Mouse (Mus musculus) heart, embryonic 11.5 days (tissue): ENCODE measurements around the gene Epb41l2. TPM values are rescaled to one million over a fixed set of nuclear protein-coding genes. Genes with fewer than 3 reads are reported as not detected.

Experiments used
- ATAC-seq: fragments of 200-750 bp; cut with Nextera tagmentation; replicated peaks from 2 replicates; pipeline ENCODE4 v1.8.0; 2017; ENCODE audit warnings: moderate library complexity; ENCODE audit not compliant: insufficient number of reproducible peaks, low FRiP score, low TSS enrichment
- H3K27ac ChIP-seq: fragments of 300-500 bp; sonication (generic); 2 replicates; pipeline ENCODE4 v1.5.1; 2014; ENCODE audit warnings: mild to moderate bottlenecking, low read depth, low read length
- H3K27me3 ChIP-seq: fragments of 300-500 bp; sonication (generic); 2 replicates; pipeline ENCODE4 v1.6.1; 2014; ENCODE audit warnings: mild to moderate bottlenecking, low read length, mixed read lengths; ENCODE audit not compliant: control insufficient read depth, insufficient read depth
- H3K36me3 ChIP-seq: fragments of 300-500 bp; sonication (generic); 2 replicates; pipeline ENCODE4 v1.6.1; 2014; ENCODE audit warnings: mild to moderate bottlenecking, low read length, moderate library complexity, mixed read lengths; ENCODE audit not compliant: control insufficient read depth, insufficient read depth
- H3K4me1 ChIP-seq: fragments of 300-500 bp; sonication (generic); 2 replicates; pipeline ENCODE4 v1.6.1; 2014; ENCODE audit warnings: low read length; ENCODE audit not compliant: control insufficient read depth, insufficient read depth
- H3K4me2 ChIP-seq: fragments of 300-500 bp; sonication (generic); 2 replicates; pipeline ENCODE4 v1.6.1; 2014; ENCODE audit warnings: mild to moderate bottlenecking, moderate library complexity
- H3K4me3 ChIP-seq: fragments of 300-500 bp; sonication (generic); 2 replicates; pipeline ENCODE4 v1.5.1; 2014; ENCODE audit warnings: low read depth, low read length
- H3K9ac ChIP-seq: fragments of 300-500 bp; sonication (generic); 2 replicates; pipeline ENCODE4 v1.6.1; 2014; ENCODE audit warnings: mild to moderate bottlenecking, low read depth, low read length, moderate library complexity
- H3K9me3 ChIP-seq: fragments of 300-500 bp; sonication (generic); replicated peaks from 2 replicates; pipeline ENCODE4 v1.6.1; 2016; ENCODE audit warnings: low read length; ENCODE audit not compliant: control insufficient read depth
- WGBS: fragments of 180-500 bp; shearing (Covaris S2); extraction: QIAGEN DNeasy Blood & Tissue Kit; methylation state at CpG from one replicate; pipeline ENCODE4 v1.1.7; 2014; ENCODE audit not compliant: insufficient replicate concordance; 5-methylcytosine and 5-hydroxymethylcytosine counted together
- polyA plus RNA-seq: library from polyadenylated mRNA; unstranded; fragments of >200 nt; fragmentation: Nextera tagmentation; extraction: Ambion mirVana; gene quantifications from 2 replicates; pipeline ENCODE4 v1.2.1, GENCODE M21; 2014

The Epb41l2 gene
- polyA plus RNA-seq, 1 experiment from 2014 or later, result 51.5 TPM

- H3K9ac ChIP-seq, result no peak overlapping the region
- no peak overlapping the region for H3K27ac ChIP-seq
- peak overlapping the region; percentile 12; the same call in 1 of the 2 replicates for H3K4me2 ChIP-seq
- H3K4me1 ChIP-seq, result no peaks in the 10 kb centered on the region; the same call in 1 of the 2 replicates
- no peaks in the 10 kb centered on the region for H3K9me3 ChIP-seq
- no peak for ATAC-seq
- 52% methylated on average over 4 of the region's 4 CpGs for WGBS
- no peaks in the 10 kb centered on the region for H3K36me3 ChIP-seq
- H3K4me3 ChIP-seq, result no peak overlapping the region
- no peaks in the 10 kb centered on the region for H3K27me3 ChIP-seq
Observed at GRCm38 (mm10) chr10:25539146-25539770, 179.7 kb downstream of the Epb41l2 start.

DNA sequence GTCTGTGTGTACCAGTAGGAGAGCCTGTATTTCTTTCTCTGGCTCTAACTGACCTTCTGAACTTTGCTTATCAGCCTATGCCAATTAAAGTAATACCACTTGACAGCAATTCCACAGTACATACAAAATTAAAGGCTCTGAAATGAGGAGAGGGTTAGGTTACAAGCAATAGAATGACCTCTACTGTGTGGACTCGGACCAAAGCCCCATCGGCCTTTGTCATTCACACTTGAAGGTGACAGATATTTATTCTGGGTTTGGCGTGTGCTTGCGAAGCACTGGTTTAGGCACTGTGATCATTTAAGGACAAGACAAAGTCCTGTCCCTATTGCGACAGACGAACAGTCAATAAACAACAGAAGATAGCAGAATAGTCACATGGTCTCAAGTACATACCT is 180.2 kb downstream of the Epb41l2 start:
- H3K36me3 ChIP-seq, result no peaks in the 10 kb centered on the region
- H3K9me3 ChIP-seq, result no peaks in the 10 kb centered on the region
- H3K27me3 ChIP-seq, result no peaks in the 10 kb centered on the region
- H3K27ac ChIP-seq, result no peak overlapping the region
- H3K4me3 ChIP-seq, result no peak overlapping the region
- H3K9ac ChIP-seq, result no peak overlapping the region
- ATAC-seq, result no peak
- H3K4me2 ChIP-seq, result peak overlapping the region; percentile 12; the same call in 1 of the 2 replicates
- H3K4me1 ChIP-seq, result no peaks in the 10 kb centered on the region; the same call in 1 of the 2 replicates
- WGBS, result 44% methylated on average over 6 of the region's 6 CpGs

GRCm38 (mm10) chr10:25541097-25541496 is 181.5 kb downstream of the Epb41l2 start:
- ATAC-seq, result no peak
- H3K27ac ChIP-seq, result no peak overlapping the region
- WGBS, result 81% methylated on average over 3 of the region's 3 CpGs

DNA sequence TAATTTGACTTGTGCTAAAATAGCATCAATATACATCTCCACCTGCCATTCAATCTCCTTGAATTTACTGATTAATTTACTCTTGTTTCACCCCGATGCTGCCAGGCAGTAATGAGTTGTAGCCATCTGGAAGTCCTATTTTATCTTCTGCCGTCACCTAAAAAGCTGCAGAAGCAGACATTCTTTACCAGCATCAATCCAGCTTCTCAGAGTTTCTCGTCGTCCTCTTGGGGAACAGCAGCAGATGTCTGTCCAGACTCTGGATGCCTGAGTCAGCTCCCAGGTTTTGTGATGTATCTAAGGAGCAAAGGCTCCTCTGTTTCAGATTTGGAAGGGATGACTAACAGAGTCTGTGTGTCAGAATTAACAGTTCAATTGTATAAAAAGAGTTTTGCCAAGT is 193.3 kb downstream of the Epb41l2 start:
- no peak overlapping the region for H3K4me2 ChIP-seq

More at GRCm38 (mm10) chr10:25541097-25541496, 181.5 kb downstream of the Epb41l2 start:
- H3K4me2 ChIP-seq, result no peak overlapping the region
- H3K9me3 ChIP-seq, result no peaks in the 10 kb centered on the region
- no peaks in the 10 kb centered on the region for H3K27me3 ChIP-seq
- H3K4me3 ChIP-seq, result no peak overlapping the region
- no peaks in the 10 kb centered on the region for H3K36me3 ChIP-seq
- no peak overlapping the region for H3K9ac ChIP-seq
- H3K4me1 ChIP-seq, result no peaks in the 10 kb centered on the region; the same call in 1 of the 2 replicates

GRCm38 (mm10) chr10:25571319-25572240 is 212.0 kb downstream of the Epb41l2 start:
- Histone ChIP-seq H3K4me1 (no peaks in the 10 kb centered on the region), H3K9ac (no peak overlapping the region), H3K9me3 (no peaks in the 10 kb centered on the region), H3K4me3 (no peak overlapping the region), H3K27ac (no peak overlapping the region), H3K36me3 (no peaks in the 10 kb centered on the region), H3K27me3 (no peaks in the 10 kb centered on the region), H3K4me2 (no peak overlapping the region)
- 73% methylated on average over 9 of the region's 9 CpGs for WGBS
- ATAC-seq, result no peak

More for the DNA sequence above, 193.3 kb downstream of the Epb41l2 start:
- ATAC-seq, result no peak
- no peaks in the 10 kb centered on the region for H3K9me3 ChIP-seq
- 57% methylated on average over 4 of the region's 4 CpGs for WGBS
- no peaks in the 10 kb centered on the region for H3K36me3 ChIP-seq
- no peak overlapping the region for H3K27ac ChIP-seq
- H3K4me1 ChIP-seq, result no peaks in the 10 kb centered on the region
- no peak overlapping the region for H3K4me3 ChIP-seq
- H3K27me3 ChIP-seq, result no peaks in the 10 kb centered on the region
- H3K9ac ChIP-seq, result no peak overlapping the region

Other genes starting within 250 kb of the Epb41l2 start
- 28.5 and 31.7 TPM in 2 replicates for gene Akap7, start 51.9 kb upstream of the Epb41l2 start, polyA plus RNA-seq
- gene Smlr1, start 176.5 kb downstream of the Epb41l2 start, polyA plus RNA-seq, result not detected in 2 replicates